Mouse (Mus musculus): ENCODE results near the gene Tfap4.
"Not testable (repeated sequence)": the region's sequence is repeated elsewhere in the genome, so short reads cannot be mapped to it uniquely, and the experiment has no call there.

Gene Tfap4

GRCm38 (mm10) chr16:4551885-4552284, 7.8 kb downstream of the Tfap4 start:
- DNase-seq: no peak

DNA sequence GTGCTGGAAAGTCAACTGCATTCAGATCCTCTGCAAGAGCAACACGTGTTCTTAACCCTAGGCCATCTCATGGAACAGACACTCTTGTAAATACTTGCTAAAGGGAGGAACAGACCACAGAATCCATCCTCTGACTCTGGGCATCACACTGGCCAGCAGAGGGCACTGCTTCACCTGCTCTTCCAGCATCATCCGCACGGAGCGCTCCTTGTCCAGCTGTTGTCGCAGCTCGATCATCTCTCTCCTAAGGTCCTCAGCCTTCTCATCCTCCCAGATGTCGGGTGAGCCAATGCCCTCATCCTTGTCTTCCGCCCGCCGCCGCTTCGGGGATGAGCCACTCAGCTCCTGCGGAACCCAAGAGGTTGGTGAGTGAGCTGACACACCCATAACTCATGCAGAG, 8.6 kb downstream of the Tfap4 start:
- DNase-seq: peak; percentile 83

GRCm38 (mm10) chr16:4548953-4549688, 10.5 kb downstream of the Tfap4 start:
- DNase-seq: no peak

GRCm38 (mm10) chr16:4547611-4548010, 12.0 kb downstream of the Tfap4 start:
- DNase-seq: no peak

DNA sequence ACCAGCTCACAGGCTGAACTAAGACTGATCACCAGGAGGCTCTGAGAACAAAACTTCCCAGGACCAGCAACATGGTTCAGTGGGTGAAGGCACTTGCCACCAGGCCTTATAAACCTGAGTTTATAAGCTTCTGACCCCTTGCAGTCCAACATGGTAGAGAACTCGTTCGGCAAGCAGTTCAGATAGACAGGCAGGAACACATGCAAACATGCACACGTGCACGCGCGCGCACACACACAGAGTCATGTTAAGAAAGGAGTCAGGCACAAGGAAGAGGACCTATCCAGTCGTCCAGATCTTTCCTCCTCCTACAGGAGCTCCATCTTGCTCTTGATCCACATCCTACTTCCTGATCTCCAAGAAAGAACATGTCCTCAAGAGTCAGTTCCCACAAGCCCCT, 12.8 kb downstream of the Tfap4 start:
- no peak for DNase-seq

DNA sequence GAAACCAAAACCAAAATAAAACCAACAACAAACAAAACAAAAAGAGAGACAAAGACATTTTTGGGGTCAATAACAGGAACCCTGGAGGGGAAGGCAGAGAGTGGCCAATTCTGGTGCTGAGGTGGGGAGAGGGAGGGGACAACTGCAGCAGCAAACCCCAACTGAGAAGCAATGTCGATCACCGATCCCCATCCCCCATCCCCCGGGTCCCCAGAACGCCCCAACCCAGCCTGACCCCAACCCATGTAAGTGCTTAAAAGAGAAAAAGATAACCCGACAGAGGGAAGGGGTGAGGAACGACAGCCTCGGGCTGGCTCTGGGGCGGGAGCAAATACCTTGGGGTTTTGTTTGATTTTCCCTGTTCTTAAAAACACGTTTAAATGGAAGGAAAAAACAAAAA, 14.8 kb downstream of the Tfap4 start:
- no peak for DNase-seq

DNA sequence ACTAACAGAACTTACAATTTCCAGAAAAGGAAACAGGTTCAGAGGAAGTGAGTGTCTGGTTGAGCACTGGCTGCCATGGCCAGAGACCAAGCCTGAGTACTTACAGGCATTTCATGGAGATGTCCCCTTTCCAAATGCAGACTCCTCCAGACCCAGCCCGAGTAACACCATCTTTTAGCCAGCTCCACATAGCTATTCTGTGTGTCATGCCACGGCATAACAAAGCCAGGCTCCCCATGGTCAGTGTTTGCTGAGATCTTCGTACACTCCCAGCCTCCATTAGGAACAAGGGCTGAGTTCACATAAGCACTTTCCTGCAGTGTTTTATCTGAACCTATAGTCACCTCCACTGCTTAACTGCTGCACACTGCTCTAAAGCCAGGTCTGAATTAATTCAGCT, 16.4 kb downstream of the Tfap4 start:
- no peak for DNase-seq

GRCm38 (mm10) chr16:4542236-4542774, 17.3 kb downstream of the Tfap4 start:
- DNase-seq: no peak

- DNase-seq: peak; percentile 100
These were observed 18.0 kb downstream of the Tfap4 start, which contains the start of gene Srl for GRCm38 (mm10) chr16:4541501-4542198. Srl (minus strand) TSS chr16:4541816.

- no peak for DNase-seq
These were observed 18.6 kb downstream of the Tfap4 start for GRCm38 (mm10) chr16:4541033-4541432.

DNA sequence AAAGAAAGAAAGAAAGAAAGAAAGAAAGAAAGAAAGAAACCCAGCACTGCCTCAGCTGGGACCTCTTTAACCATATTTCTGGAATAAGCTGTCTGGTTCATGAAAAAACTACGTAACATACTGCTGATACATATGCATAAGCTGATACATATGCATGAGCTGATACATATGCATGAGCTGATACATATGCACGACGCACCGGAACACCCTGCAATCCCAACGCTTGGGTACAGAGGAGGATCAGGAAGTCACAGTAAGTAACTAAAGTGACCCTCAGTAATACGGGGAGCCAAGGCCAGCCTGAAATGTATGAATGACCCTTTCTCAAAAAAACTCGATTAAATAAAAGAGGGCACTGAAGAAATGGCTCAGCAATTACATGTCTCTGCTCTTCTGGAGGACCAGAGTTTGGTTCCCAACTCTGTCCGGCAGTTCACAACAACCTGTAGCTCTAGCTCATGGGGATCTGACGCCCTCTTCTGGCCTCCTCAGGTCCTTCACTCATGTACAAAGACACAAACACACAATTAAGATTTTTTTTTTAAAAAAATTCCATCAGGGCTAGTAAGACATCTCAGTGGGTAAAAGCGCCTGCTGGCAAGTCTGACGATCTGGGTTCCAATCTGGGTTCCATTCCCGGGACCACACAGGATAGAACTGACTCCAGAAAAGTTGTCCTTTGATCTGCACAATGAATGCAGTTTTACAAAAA, 19.4 kb downstream of the Tfap4 start:
- DNase-seq: no peak

- DNase-seq: no peak
These were observed 20.1 kb downstream of the Tfap4 start for GRCm38 (mm10) chr16:4539521-4539920.

- no peak for DNase-seq
These were observed 21.9 kb downstream of the Tfap4 start for GRCm38 (mm10) chr16:4537616-4538358.

GRCm38 (mm10) chr16:4527373-4527772, 32.3 kb downstream of the Tfap4 start:
- not testable (repeated sequence) for DNase-seq

- DNase-seq: no peak
These were observed 36.2 kb downstream of the Tfap4 start for GRCm38 (mm10) chr16:4523313-4524004.

DNA sequence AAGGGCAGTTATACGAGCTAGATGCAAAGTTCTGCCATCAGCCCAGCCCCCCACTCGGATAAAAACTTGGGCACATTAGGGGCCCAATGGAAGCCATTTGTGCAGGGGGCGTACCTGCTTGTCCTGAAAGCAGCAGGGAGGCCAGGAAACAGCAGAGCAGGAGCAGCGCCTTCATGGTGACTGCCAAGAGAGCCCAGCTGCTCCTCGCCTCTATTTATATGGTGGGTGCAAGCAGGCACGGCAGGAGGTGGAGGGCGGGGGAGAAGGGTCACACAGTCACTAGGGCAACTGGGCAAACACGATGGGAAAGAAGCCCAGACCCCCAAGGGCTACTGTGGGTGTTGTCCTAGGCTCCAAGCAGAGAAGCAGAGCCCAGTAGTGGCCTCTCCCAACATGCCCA, 36.8 kb downstream of the Tfap4 start:
- no peak for DNase-seq

- no peak for DNase-seq
These were observed 37.7 kb downstream of the Tfap4 start for GRCm38 (mm10) chr16:4521735-4522530.

- no peak for DNase-seq
These were observed 38.5 kb downstream of the Tfap4 start for GRCm38 (mm10) chr16:4521074-4521667.

GRCm38 (mm10) chr16:4520673-4521072, 39.0 kb downstream of the Tfap4 start:
- DNase-seq: no peak

DNA sequence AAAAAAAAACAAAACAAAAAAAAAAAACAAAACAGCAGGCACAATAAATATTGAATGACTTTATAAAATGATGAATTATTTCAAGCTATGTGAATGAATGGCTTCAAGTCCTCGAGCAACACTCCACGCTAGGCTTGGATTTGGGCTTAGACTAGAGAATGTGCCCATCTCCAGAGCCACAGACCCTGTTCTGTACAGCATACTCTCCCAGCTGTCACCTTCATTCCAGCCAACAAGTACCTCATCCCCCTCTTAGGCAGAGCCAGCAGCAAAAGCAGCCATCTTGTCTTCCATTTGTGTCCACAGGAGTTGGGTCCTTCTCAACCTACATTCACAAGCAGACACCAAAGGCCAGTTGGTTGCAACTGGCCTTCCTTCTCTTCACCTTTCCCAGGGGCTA, 39.8 kb downstream of the Tfap4 start:
- DNase-seq: no peak

DNA sequence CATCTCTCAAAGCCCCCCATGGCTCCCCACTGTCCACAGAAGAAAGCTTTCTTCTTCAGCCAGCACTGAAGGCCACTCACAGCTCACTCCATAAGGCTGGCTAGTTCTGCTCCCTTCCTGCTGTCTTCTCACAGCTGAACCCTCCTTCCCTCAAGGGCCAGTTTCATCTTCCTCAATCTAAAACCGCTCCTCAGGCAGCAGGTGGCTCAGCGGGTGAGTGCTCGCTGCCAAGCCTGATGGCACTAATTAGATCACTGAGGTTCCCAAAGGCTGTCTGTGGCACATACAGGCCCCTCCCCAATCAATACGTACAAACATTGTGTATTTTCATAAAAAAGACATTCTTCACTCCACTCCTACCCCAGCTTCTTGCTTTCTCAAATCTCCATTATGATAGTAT, 40.5 kb downstream of the Tfap4 start:
- no peak for DNase-seq

Measured in lung, postnatal 36 days (tissue).